Mouse (Mus musculus) megakaryocyte, embryonic 14.5 days (primary cell): ENCODE measurements around the gene Fcgrt.

Source experiments
- FLI1 ChIP-seq: IDR thresholded peaks from 2 replicates; pipeline ENCODE4 v1.6.1; 2012; ENCODE audit warnings: low read length, inconsistent platforms, mixed read lengths
- GATA1 ChIP-seq: IDR thresholded peaks from 3 replicates; pipeline ENCODE4 v1.6.1; 2012; ENCODE audit warnings: mixed read lengths, low read length, inconsistent platforms, borderline replicate concordance

- no peak for TF ChIP-seq GATA1
- TF ChIP-seq FLI1, result no peak
Observed at GRCm38 (mm10) chr7:45138403-45138802, 34.8 kb upstream of the Fcgrt start.
